Mouse (Mus musculus) liver (tissue): Measurements from ENCODE around the gene H2al1f.
"Not testable (repeated sequence)": the region's sequence is repeated elsewhere in the genome, so short reads cannot be mapped to it uniquely, and the experiment has no call there.

ENCODE experiments used
- DNase-seq: peaks from one replicate; pipeline ENCODE4 v3.0.0-alpha.2; 2020; ENCODE audit warnings: mixed read lengths

Gene H2al1f

GRCm38 (mm10) chrX:11314858-11315257 lies at the start of gene H2al1f:
H2al1f (plus strand) TSS chrX:11315158.
- DNase-seq: not testable (repeated sequence)

GRCm38 (mm10) chrX:11267791-11268190 lies 47.2 kb upstream of the H2al1f start:
- no peak for DNase-seq

- DNase-seq: no peak
These were observed 45.9 kb upstream of the H2al1f start for GRCm38 (mm10) chrX:11269074-11269473.

GRCm38 (mm10) chrX:11273190-11273589 lies 41.8 kb upstream of the H2al1f start:
- DNase-seq: no peak

DNA sequence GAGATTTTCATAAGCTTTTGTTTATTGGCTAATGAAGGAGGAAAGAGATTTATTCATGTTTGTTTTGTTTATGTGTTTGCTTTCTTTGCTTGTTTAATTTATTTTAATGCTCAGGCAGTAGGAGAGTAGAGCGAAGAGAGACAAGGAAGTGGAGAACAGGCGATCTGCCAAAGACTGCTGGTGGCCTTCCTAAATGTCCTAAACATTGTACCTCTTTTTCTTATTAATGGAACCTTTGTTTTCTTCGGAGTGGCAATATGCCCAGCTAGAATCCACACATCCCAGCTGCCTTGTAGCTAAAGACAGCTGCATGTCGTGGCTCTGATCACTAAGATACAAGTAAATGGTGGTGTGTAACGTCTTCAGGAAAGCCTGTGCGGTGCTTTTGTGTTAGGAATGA lies 37.9 kb upstream of the H2al1f start:
- no peak for DNase-seq

DNA sequence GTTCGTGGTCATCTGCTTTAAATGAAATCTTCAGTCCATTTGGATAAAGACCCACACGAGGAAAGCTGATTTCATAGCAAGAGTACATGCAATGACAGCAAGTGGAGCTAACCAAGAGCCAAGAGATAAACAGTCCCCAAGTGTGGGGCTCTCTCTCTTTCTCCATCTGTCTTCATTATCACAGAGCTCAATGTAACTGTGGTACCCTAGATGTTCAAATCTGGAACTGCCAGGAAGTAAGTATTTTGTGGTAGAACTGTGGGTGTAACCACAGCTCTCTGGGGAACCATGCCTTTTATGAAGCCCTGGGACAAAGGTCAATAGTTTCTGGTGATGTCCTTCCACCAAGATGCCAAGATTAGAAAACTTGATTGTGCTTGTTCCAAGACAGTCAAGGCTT lies 34.2 kb upstream of the H2al1f start:
- no peak for DNase-seq

DNA sequence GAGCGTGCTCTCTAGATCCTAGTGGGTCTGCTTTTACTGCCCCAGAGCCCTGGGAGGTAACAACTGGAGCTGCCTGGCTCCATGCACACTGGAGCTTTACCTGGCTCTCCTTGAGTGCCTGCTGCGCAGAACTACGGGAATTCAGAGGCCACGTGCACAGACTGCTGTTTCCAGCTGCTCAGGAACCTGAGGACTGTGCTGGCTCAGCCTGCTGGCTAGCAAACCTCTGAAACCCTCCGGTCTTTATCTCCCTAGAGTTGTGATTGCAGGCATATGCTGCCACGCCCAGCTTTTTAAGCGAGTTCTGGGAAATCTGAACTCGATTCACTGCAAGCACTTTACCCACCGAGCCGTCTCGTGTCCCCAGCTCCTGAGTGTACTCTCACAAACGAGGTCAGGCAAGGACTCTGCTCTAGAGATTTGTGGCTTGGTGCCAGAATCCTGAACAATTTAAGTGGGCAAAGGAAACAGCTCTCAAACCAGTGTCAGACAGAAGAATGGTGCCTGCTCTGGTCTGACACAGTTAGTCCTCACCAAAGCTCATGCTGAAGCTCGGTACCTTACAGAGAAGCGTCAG lies 26.6 kb upstream of the H2al1f start:
- DNase-seq: no peak

DNA sequence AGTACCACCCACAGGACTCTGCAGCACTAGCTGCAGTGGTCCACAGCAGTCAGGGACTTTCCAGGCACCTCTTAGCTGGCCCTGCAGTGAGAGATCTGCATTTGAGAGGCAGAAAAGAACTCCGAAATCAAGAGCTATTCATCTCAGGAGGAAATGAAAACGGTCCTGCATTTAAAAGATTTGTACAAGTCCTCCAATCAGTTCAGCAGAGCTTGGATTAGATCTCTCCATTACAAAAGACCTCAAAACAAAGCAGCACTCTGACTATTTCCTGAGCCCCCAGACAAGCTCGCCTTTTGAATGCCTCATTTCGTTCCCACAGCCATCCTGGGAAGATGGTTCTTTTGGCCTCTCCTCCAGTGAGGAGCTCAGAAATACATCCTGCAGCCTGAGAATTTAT lies 25.7 kb upstream of the H2al1f start:
- no peak for DNase-seq

GRCm38 (mm10) chrX:11298957-11299356 lies 16.0 kb upstream of the H2al1f start, which contains the start of gene H2al1a:
H2al1a (plus strand) TSS chrX:11299257.
- not testable (repeated sequence) for DNase-seq

GRCm38 (mm10) chrX:11302132-11302531 lies 12.8 kb upstream of the H2al1f start, which contains the start of gene H2al1b:
H2al1b (plus strand) TSS chrX:11302432.
- DNase-seq: not testable (repeated sequence)

DNA sequence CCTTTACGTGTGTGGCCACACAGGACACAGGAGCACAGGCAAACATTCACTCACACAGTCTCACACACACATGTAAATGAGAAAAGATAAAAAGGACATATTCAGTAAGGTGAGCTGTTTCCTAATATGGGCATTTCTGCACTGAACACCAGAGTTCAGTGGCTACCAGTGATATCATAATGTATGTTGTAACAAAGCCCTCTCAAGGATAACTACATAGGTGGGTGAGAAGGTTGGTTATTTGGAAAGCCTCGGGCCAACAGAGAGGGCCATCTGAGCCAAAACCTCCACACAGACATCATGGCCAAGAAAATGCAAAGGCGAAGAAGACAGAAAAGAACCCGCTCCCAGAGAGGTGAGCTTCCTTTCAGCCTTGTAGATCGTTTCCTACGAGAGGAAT lies 9.6 kb upstream of the H2al1f start, which contains the start of gene H2al1c:
H2al1c (plus strand) TSS at position 301 of the 400 bp plus-strand sequence.
- DNase-seq: not testable (repeated sequence)

DNA sequence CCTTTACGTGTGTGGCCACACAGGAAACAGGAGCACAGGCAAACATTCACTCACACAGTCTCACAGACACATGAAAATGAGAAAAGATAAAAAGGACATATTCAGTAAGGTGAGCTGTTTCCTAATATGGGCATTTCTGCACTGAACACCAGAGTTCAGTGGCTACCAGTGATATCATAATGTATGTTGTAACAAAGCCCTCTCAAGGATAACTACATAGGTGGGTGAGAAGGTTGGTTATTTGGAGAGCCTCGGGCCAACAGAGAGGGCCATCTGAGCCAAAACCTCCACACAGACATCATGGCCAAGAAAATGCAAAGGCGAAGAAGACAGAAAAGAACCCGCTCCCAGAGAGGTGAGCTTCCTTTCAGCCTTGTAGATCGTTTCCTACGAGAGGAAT lies 6.4 kb upstream of the H2al1f start, which contains the start of gene H2al1d:
H2al1d (plus strand) TSS at position 301 of the 400 bp plus-strand sequence.
- not testable (repeated sequence) for DNase-seq

DNA sequence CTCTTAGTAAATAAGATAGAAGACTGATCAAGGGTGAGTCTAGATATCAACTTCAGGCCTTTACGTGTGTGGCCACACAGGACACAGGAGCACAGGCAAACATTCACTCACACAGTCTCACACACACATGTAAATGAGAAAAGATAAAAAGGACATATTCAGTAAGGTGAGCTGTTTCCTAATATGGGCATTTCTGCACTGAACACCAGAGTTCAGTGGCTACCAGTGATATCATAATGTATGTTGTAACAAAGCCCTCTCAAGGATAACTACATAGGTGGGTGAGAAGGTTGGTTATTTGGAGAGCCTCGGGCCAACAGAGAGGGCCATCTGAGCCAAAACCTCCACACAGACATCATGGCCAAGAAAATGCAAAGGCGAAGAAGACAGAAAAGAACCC lies 3.3 kb upstream of the H2al1f start, which contains the start of gene H2al1e:
H2al1e (plus strand) TSS at position 301 of the 400 bp plus-strand sequence.
- DNase-seq: not testable (repeated sequence)

- DNase-seq: not testable (repeated sequence)
These were observed 3.0 kb downstream of the H2al1f start, which contains the start of gene H2al1g for GRCm38 (mm10) chrX:11317956-11318355. H2al1g (plus strand) TSS chrX:11318256.

DNA sequence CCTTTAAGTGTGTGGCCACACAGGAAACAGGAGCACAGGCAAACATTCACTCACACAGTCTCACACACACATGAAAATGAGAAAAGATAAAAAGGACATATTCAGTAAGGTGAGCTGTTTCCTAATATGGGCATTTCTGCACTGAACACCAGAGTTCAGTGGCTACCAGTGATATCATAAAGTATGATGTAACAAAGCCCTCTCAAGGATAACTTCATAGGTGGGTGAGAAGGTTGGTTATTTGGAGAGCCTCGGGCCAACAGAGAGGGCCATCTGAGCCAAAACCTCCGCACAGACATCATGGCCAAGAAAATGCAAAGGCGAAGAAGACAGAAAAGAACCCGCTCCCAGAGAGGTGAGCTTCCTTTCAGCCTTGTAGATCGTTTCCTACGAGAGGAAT lies 6.2 kb downstream of the H2al1f start, which contains the start of gene H2al1h:
H2al1h (plus strand) TSS at position 301 of the 400 bp plus-strand sequence.
- DNase-seq: not testable (repeated sequence)

- not testable (repeated sequence) for DNase-seq
These were observed 9.4 kb downstream of the H2al1f start, which contains the start of gene H2al1i for GRCm38 (mm10) chrX:11324359-11324758. H2al1i (plus strand) TSS chrX:11324659.

DNA sequence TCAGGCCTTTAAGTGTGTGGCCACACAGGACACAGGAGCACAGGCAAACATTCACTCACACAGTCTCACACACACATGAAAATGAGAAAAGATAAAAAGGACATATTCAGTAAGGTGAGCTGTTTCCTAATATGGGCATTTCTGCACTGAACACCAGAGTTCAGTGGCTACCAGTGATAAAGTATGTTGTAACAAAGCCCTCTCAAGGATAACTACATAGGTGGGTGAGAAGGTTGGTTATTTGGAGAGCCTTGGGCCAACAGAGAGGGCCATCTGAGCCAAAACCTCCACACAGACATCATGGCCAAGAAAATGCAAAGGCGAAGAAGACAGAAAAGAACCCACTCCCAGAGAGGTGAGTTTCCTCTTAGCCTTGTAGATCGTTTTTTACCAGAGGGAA lies 12.6 kb downstream of the H2al1f start, which contains the start of gene H2al1j:
H2al1j (plus strand) TSS at position 301 of the 400 bp plus-strand sequence.
- not testable (repeated sequence) for DNase-seq

- DNase-seq: no peak
These were observed 30.8 kb downstream of the H2al1f start for GRCm38 (mm10) chrX:11345762-11346161.

DNA sequence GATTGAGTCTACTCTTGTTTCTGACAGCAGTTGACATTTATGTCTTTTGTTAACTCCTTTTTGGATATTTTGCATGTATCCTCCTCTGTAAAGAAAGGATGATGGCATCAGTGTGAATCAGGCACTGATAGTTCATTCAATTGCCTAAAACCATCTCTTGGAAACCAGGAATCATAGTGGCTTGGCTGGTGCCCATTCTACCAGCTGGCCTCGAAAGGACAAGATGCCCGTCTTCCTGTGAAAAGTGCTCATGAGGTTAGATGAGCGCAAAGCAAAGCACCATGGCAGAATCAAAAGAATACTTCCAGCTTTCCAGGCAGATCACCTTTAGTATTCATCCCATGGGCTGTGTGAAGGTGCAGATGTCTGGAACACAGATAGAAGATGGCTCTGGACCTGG lies 31.8 kb downstream of the H2al1f start:
- DNase-seq: no peak

GRCm38 (mm10) chrX:11360823-11361222 lies 45.9 kb downstream of the H2al1f start:
- no peak for DNase-seq

DNA sequence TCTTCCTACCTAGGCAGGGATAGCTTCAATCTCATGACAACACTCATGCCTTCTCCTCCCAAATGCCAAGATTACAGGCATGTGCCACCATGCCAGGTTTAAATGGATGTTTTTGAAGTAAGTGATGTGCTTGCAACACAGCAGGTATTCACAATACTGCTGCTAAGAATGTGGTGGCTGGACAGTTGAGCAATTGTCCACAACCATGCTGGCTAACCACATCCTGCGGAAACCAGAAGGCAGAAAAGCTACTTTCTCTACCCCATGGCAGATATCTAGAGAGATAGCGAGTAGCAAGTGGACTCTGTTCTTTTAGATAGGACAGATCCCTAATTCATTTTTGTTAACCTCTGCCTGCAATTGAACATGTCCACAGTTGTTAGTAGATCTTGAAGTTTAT lies 46.3 kb downstream of the H2al1f start:
- no peak for DNase-seq

- DNase-seq: no peak
These were observed 48.9 kb downstream of the H2al1f start for GRCm38 (mm10) chrX:11363890-11364289.
